Mouse (Mus musculus) limb, embryonic 15.5 days (tissue): ENCODE results near the gene Rrm1. TPM values are rescaled to one million over a fixed set of nuclear protein-coding genes. Genes with fewer than 3 reads are reported as not detected.

ENCODE experiments used
- ATAC-seq: fragments of 200-750 bp; cut with Nextera tagmentation; 2 replicates; pipeline ENCODE4 v1.8.0; 2017; ENCODE audit warnings: low read depth, moderate TSS enrichment; ENCODE audit not compliant: insufficient number of reproducible peaks, low FRiP score, low TSS enrichment
- H3K27ac ChIP-seq: fragments of 300-500 bp; sonication (generic); 2 replicates; pipeline ENCODE4 v1.5.1; 2015; ENCODE audit warnings: moderate library complexity, mild to moderate bottlenecking, inconsistent platforms
- H3K27me3 ChIP-seq: fragments of 300-500 bp; sonication (generic); 2 replicates; pipeline ENCODE4 v1.6.1; 2015; ENCODE audit warnings: inconsistent platforms
- H3K36me3 ChIP-seq: fragments of 300-500 bp; sonication (generic); 2 replicates; pipeline ENCODE4 v1.6.1; 2015; ENCODE audit warnings: inconsistent platforms
- H3K4me1 ChIP-seq: fragments of 300-500 bp; sonication (generic); 2 replicates; pipeline ENCODE4 v1.6.1; 2015; ENCODE audit warnings: inconsistent platforms
- H3K4me2 ChIP-seq: fragments of 300-500 bp; sonication (generic); 2 replicates; pipeline ENCODE4 v1.6.1; 2015; ENCODE audit warnings: mild to moderate bottlenecking, inconsistent platforms
- H3K4me3 ChIP-seq: fragments of 300-500 bp; sonication (generic); 2 replicates; pipeline ENCODE4 v1.5.1; 2015; ENCODE audit warnings: mild to moderate bottlenecking, inconsistent platforms
- H3K9ac ChIP-seq: fragments of 300-500 bp; sonication (generic); 2 replicates; pipeline ENCODE4 v1.6.1; 2015; ENCODE audit warnings: inconsistent platforms
- H3K9me3 ChIP-seq: fragments of 300-500 bp; sonication (generic); 2 replicates; pipeline ENCODE4 v1.6.1; 2016; ENCODE audit warnings: inconsistent platforms
- WGBS: fragments of 180-500 bp; shearing (Covaris S2); methylation state at CpG from one replicate; pipeline ENCODE4 v1.1.7; 2015; 5-methylcytosine and 5-hydroxymethylcytosine counted together
- polyA plus RNA-seq: library from polyadenylated mRNA; unstranded; fragments of >200 nt; fragmentation: Nextera tagmentation; extraction: Ambion mirVana; gene quantifications from 2 replicates; pipeline ENCODE4 v1.2.1, GENCODE M21; 2015

The Rrm1 gene
- polyA plus RNA-seq, 1 experiment from 2014 or later, result 120 TPM

- ATAC-seq, result no peak
- H3K9ac ChIP-seq, result no peak overlapping the region
- 79% methylated on average over 6 of the region's 6 CpGs for WGBS
Observed at GRCm38 (mm10) chr7:102508666-102509065, 67.2 kb downstream of the Rrm1 start.

GRCm38 (mm10) chr7:102509726-102510125 is 68.2 kb downstream of the Rrm1 start:
- Histone ChIP-seq H3K9ac (no peak overlapping the region), H3K27me3 (peaks cover 22% of the 10 kb centered on the region), H3K4me1 (peaks cover 8% of the 10 kb centered on the region; the same call in 1 of the 2 replicates), H3K9me3 (no peaks in the 10 kb centered on the region), H3K4me2 (no peak overlapping the region), H3K36me3 (no peaks in the 10 kb centered on the region), H3K27ac (no peak overlapping the region), H3K4me3 (no peak overlapping the region)
- 64% methylated on average over 7 of the region's 7 CpGs for WGBS
- ATAC-seq, result no peak

More at GRCm38 (mm10) chr7:102508666-102509065, 67.2 kb downstream of the Rrm1 start:
- Histone ChIP-seq H3K27me3 (peaks cover 13% of the 10 kb centered on the region; the same call in 1 of the 2 replicates), H3K27ac (no peak overlapping the region), H3K4me2 (no peak overlapping the region), H3K36me3 (no peaks in the 10 kb centered on the region), H3K9me3 (no peaks in the 10 kb centered on the region), H3K4me3 (no peak overlapping the region), H3K4me1 (peaks cover 7% of the 10 kb centered on the region; the same call in 1 of the 2 replicates)

- ATAC-seq, result no peak
- WGBS, result 92% methylated on average over 10 of the region's 10 CpGs
Observed at GRCm38 (mm10) chr7:102511927-102512326, 70.4 kb downstream of the Rrm1 start.

GRCm38 (mm10) chr7:102512814-102513435 is 71.4 kb downstream of the Rrm1 start:
- Histone ChIP-seq H3K27me3 (peaks cover 25% of the 10 kb centered on the region), H3K4me1 (peaks cover 22% of the 10 kb centered on the region), H3K9me3 (no peaks in the 10 kb centered on the region), H3K27ac (no peak overlapping the region), H3K4me2 (peak overlapping the region; percentile 96), H3K4me3 (peak overlapping the region; percentile 47), H3K36me3 (no peaks in the 10 kb centered on the region), H3K9ac (peak overlapping the region; percentile 63)
- under 1% methylated on average over 54 of the region's 54 CpGs for WGBS
- peak; percentile 60; the same call in 1 of the 2 replicates for ATAC-seq

More at GRCm38 (mm10) chr7:102511927-102512326, 70.4 kb downstream of the Rrm1 start:
- Histone ChIP-seq H3K4me3 (no peak overlapping the region), H3K27me3 (peaks cover 25% of the 10 kb centered on the region), H3K9ac (no peak overlapping the region), H3K9me3 (no peaks in the 10 kb centered on the region), H3K4me2 (no peak overlapping the region), H3K36me3 (no peaks in the 10 kb centered on the region), H3K4me1 (peaks cover 17% of the 10 kb centered on the region), H3K27ac (no peak overlapping the region)

- H3K27me3 ChIP-seq, result peaks cover 25% of the 10 kb centered on the region
- no peak overlapping the region for H3K27ac ChIP-seq
- no peak overlapping the region for H3K4me3 ChIP-seq
- H3K36me3 ChIP-seq, result no peaks in the 10 kb centered on the region
- ATAC-seq, result no peak
- WGBS, result 60% methylated on average over 4 of the region's 4 CpGs
- H3K4me1 ChIP-seq, result peaks cover 22% of the 10 kb centered on the region
- no peak overlapping the region for H3K9ac ChIP-seq
- H3K9me3 ChIP-seq, result no peaks in the 10 kb centered on the region
- no peak overlapping the region for H3K4me2 ChIP-seq
Observed at GRCm38 (mm10) chr7:102514144-102514543, 72.6 kb downstream of the Rrm1 start.

GRCm38 (mm10) chr7:102516261-102517050 is 75.0 kb downstream of the Rrm1 start:
- no peak overlapping the region for H3K4me2 ChIP-seq
- peaks cover 21% of the 10 kb centered on the region for H3K27me3 ChIP-seq
- H3K36me3 ChIP-seq, result no peaks in the 10 kb centered on the region
- no peaks in the 10 kb centered on the region for H3K9me3 ChIP-seq
- WGBS, result 40% methylated on average over 10 of the region's 10 CpGs
- H3K27ac ChIP-seq, result no peak overlapping the region
- no peak overlapping the region for H3K4me3 ChIP-seq
- peaks cover 22% of the 10 kb centered on the region for H3K4me1 ChIP-seq
- H3K9ac ChIP-seq, result no peak overlapping the region
- ATAC-seq, result peak; percentile 41; the same call in 1 of the 2 replicates

GRCm38 (mm10) chr7:102517051-102517335 is 75.5 kb downstream of the Rrm1 start:
- H3K27ac ChIP-seq, result no peak overlapping the region
- peak; percentile 22; the same call in 1 of the 2 replicates for ATAC-seq
- 44% methylated on average over 2 of the region's 2 CpGs for WGBS

More at GRCm38 (mm10) chr7:102517051-102517335, 75.5 kb downstream of the Rrm1 start:
- H3K36me3 ChIP-seq, result no peaks in the 10 kb centered on the region
- H3K9me3 ChIP-seq, result no peaks in the 10 kb centered on the region
- H3K4me3 ChIP-seq, result no peak overlapping the region
- no peak overlapping the region for H3K9ac ChIP-seq
- no peak overlapping the region for H3K4me2 ChIP-seq
- H3K27me3 ChIP-seq, result peaks cover 19% of the 10 kb centered on the region; the same call in 1 of the 2 replicates
- peaks cover 22% of the 10 kb centered on the region for H3K4me1 ChIP-seq

Other genes with a start within 250 kb of the Rrm1 start
- 29.2 and 30.8 TPM in 2 replicates for gene Nup98, start 231.5 kb upstream of the Rrm1 start, polyA plus RNA-seq
- gene Pgap2, start 231.5 kb upstream of the Rrm1 start, polyA plus RNA-seq, result 92.5 and 97.2 TPM in 2 replicates
- gene Rhog, start 185.6 kb upstream of the Rrm1 start, polyA plus RNA-seq, result 65.2 and 76.2 TPM in 2 replicates
- 33.5 and 38.5 TPM in 2 replicates for gene Stim1, start 173.9 kb upstream of the Rrm1 start, polyA plus RNA-seq
- gene Olfr543, start 40.0 kb downstream of the Rrm1 start, polyA plus RNA-seq, result 0.24 TPM in 1 of 2 replicates, not detected in the other
- 0.09 TPM in 2 replicates for gene Olfr544, start 46.6 kb downstream of the Rrm1 start, polyA plus RNA-seq
- gene Olfr545, start 57.9 kb downstream of the Rrm1 start, polyA plus RNA-seq, result 0.06 and 0.10 TPM in 2 replicates
- not detected in 2 replicates for gene Olfr547, start 93.1 kb downstream of the Rrm1 start, polyA plus RNA-seq
- not detected in 2 replicates for gene Olfr548-ps1, start 99.2 kb downstream of the Rrm1 start, polyA plus RNA-seq
- gene Olfr549, start 108.2 kb downstream of the Rrm1 start, polyA plus RNA-seq, result not detected in 2 replicates
- 0.49 and 0.97 TPM in 2 replicates for gene Trim21, start 123.8 kb downstream of the Rrm1 start, polyA plus RNA-seq
- 0.05 TPM in 1 of 2 replicates, not detected in the other for gene Olfr550, start 129.7 kb downstream of the Rrm1 start, polyA plus RNA-seq
- not detected in 2 replicates for gene Olfr551, start 150.2 kb downstream of the Rrm1 start, polyA plus RNA-seq
- not detected in 2 replicates for gene Olfr552, start 156.1 kb downstream of the Rrm1 start, polyA plus RNA-seq
- gene Olfr553, start 176.5 kb downstream of the Rrm1 start, polyA plus RNA-seq, result not detected in 2 replicates
- gene Olfr554, start 196.7 kb downstream of the Rrm1 start, polyA plus RNA-seq, result not detected in 2 replicates
- not detected in 2 replicates for gene Olfr555, start 217.1 kb downstream of the Rrm1 start, polyA plus RNA-seq
- gene Olfr556, start 223.2 kb downstream of the Rrm1 start, polyA plus RNA-seq, result not detected in 2 replicates
- gene Trim68, start 245.6 kb downstream of the Rrm1 start, polyA plus RNA-seq, result 13.6 and 14.3 TPM in 2 replicates